ENCODE assay signal across 8 mouse cellular contexts in genomic region chr6:98271553-98271952, GRCm38 (mm10).
DNase-seq lines count a peak whose midpoint lies in the region; ATAC-seq and TF ChIP-seq lines count a peak whose summit lies in the region.

No protein-coding gene starts in this region.

- no peak overlapping the region for H3K4me3 ChIP-seq in midbrain, postnatal 0 days (ENCODE audit: low read depth, low read length)

- 89% methylated on average over 1 of the region's 1 CpGs for WGBS in midbrain, postnatal 0 days

- ATAC-seq in CD4-positive, CD25-positive, alpha-beta regulatory T cell, adult 4 months, result no peak
- ATAC-seq in granulocyte monocyte progenitor cell, adult 5-6 weeks (replicated peaks; ENCODE audit: poor library complexity, severe bottlenecking), result peak; percentile 68
- ATAC-seq in midbrain, postnatal 0 days (ENCODE audit: low FRiP score), result no peak

- TF ChIP-seq CTCF in midbrain, postnatal 0 days (IDR thresholded peaks at IDR 0.05), result peak; percentile 76

- peak; percentile 62 for DNase-seq in CD4-positive, CD25-positive, alpha-beta regulatory T cell, adult 2 months (ENCODE audit: low read depth, low spot score)
- DNase-seq in layer of hippocampus, adult 11-12 months (ENCODE audit: low spot score), result peak; percentile 32
- DNase-seq in layer of hippocampus, adult 9-11 months, result no peak
- peak; percentile 76 for DNase-seq in ZHBTc4 (ENCODE audit: low read depth, low spot score)
- peak; percentile 42 for DNase-seq in midbrain, postnatal 0 days (ENCODE audit: low spot score)
- peak; percentile 24 for DNase-seq in urinary bladder, adult 2 months (ENCODE audit: low spot score)

- H3K9me3 ChIP-seq in midbrain, postnatal 0 days (ENCODE audit: low read length), result no peaks in the 10 kb centered on the region

- no peak overlapping the region for H3K27ac ChIP-seq in midbrain, postnatal 0 days (ENCODE audit: low read depth, low read length)

- no peaks in the 10 kb centered on the region for H3K36me3 ChIP-seq in midbrain, postnatal 0 days (ENCODE audit: insufficient read depth, low read length)

- H3K4me1 ChIP-seq in midbrain, postnatal 0 days (ENCODE audit: insufficient read depth, low read length), result no peaks in the 10 kb centered on the region

- H3K9ac ChIP-seq in midbrain, postnatal 0 days (replicated peaks; ENCODE audit: low read length, poor library complexity, severe bottlenecking), result no peak overlapping the region

- H3K27me3 ChIP-seq in midbrain, postnatal 0 days (ENCODE audit: insufficient read depth, low read length), result no peaks in the 10 kb centered on the region

- H3K4me2 ChIP-seq in midbrain, postnatal 0 days (ENCODE audit: low read depth, low read length, poor library complexity, severe bottlenecking), result no peak overlapping the region
